Mouse (Mus musculus) frontal cortex, adult 2 months (tissue): ENCODE measurements at regions not wholly inside any gene's neighbourhood (a gene's known extent, or its start where the extent isn't known, plus 50 kb on each side); places are given as distances from the start of the nearest gene placed in this dataset.

ENCODE experiments used
- DNase-seq, 2 experiments: peaks; one replicate each; pipeline ENCODE4 v3.0.0; 2022; ENCODE audit warnings: low spot score in 1 of 2; ENCODE audit errors: extremely low spot score in 1 of 2

DNA sequence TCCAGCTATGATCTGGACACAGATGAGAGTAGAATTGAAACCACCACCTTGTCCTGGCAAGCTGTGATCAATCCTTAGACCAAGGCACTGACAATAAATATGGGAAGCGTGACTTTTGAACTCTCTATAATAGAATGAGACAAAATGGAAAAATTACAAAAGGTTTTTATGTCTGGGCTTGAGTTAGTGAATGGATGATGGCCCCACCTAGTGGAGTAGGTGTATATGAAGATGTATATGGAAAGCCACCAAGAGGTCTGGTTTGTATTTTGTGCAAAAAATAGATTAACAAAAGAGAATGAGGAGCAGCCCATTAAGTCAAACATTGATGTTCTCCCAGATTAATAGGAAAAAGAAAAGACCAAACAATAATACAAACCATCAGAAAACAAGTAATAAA is 172.5 kb downstream of the Tacr3 start:
- DNase-seq, result peak in 1 of 2 experiments; percentile 7

DNA sequence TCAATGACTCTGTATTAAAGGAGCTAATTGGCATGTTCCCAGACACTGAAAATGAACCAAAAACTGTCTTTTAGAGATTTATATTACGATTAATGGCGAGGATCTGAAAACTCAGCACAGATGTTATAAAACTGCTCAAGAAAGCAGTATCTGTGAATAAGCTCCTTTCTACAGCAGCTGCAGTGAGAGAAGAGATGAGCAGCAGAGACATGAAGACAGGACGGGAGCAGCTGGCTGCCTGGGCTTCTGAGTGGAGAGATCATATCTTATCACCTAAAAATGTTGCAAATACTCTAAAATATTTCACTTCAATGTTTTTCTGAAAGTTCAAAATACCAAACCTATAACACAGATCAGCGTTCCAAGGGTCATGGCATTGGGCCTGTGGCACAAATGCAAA is 187.0 kb downstream of the Tacr3 start:
- no peak for DNase-seq

DNA sequence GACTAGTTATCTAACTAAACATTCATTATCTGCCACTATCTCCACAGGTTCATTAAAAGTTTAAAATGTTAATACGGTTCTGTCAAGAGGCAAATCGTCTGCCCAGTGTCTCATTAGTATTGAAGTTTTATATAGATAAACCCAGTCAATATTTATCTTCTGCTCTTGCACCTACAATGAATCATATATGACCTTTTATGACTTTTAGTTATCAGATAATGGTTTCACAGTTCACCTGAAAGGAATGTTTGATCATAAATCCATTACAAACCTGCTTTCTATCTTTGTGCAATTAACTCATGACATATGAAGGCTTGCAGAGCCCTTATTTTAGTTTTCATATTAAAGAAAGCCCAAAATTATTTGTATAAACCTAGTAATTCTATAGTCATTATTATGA is 188.0 kb upstream of the Cenpe start:
- no peak for DNase-seq

DNA sequence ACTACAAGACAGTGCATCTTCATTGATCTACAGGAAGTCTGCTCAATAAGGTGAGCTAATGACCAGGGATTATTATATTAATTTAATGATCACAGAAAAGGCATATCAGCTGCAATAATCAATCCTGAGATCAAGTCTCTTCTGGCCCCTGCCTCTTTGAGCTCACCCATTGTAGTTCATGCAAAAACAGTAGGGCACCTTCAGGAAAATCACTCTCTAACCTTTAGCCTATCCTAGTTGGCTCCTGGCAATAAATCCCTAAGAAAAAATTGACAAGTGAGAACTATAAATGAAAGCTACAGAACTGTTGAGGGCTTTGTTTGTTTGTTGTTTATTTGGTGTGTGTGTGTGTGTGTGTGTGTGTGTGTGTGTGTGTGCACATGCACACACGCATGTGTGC is 187.5 kb upstream of the Cenpe start:
- no peak for DNase-seq

DNA sequence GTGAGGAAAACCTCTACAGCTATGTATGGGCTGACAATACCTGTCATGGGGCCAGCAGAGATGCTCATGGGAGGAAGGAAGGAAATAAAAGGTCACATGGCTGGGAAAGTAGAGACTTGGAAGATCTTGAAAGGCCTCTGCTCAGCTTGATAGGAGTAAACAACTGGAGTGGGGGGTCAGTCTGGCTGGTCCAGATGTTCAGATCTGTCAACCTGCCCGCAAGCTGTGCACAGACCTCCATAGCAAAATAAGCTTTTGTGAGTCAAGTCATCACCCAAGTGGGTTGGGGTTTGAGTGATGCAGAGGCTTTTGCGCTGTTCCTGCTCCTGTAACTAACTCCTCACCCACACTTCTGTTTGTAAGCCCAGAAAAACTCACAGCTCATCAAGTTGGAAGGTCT is 179.9 kb upstream of the Cenpe start:
- no peak for DNase-seq

DNA sequence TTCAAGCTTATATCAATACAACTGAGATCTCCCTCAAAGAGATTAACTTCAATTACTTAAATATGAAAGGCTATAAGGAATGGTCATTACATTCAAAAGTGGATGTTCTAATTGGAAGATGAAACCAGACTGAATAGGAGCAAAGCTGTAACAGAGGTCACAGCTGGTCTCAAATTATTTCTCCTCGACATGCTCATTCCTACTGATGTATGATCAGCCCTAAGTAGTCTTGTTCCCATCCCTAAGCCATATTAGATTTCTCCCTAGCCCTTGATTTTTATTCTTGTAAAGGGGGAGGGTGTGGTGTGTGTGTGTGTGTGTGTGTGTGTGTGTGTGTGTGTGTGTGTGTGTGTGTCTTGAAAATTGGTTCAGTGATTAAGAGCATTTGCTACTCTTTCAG is 175.0 kb upstream of the Cenpe start:
- DNase-seq, result no peak

DNA sequence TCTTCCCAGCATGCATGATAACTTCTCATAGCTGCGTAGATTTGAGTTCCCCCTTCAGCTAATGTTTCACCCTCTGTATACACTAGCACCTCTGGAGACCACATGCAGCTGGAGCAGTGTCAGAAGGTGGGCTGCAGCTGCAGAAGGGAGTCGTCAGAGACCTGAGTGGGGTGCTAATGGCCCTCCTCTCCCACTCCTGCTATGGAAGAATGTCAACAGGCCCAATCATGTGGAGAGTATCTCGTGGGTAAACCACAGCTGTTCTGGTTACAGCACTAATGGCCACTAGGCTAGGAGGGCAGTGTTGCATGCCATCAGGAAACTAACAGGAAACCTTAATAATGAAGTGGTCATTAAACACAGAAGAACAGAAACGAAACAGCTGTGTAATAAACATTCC is 170.1 kb upstream of the Cenpe start:
- DNase-seq, result no peak

DNA sequence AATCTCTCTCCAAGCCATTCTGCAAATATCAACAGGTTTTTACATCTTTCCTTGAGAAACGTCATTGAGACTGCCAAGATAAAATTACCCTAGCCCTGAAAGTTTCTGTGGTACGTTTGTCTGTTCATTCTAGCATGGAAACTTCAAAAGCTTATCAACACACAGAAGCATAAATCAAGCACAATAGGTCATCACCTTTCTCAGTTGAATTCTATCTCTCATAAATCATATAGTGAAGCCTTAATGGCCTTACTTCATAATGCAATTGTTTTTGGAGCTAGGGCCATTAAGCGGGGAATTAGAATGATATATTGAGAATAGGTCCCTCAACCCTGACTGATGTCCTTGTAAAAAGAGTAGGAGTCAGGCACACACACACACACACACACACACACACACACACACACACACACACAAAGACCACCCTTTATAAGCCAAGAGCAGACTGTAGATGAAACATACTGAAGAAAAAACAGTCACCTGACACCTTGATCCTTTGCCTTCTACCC is 166.5 kb upstream of the Cenpe start:
- DNase-seq, result no peak

DNA sequence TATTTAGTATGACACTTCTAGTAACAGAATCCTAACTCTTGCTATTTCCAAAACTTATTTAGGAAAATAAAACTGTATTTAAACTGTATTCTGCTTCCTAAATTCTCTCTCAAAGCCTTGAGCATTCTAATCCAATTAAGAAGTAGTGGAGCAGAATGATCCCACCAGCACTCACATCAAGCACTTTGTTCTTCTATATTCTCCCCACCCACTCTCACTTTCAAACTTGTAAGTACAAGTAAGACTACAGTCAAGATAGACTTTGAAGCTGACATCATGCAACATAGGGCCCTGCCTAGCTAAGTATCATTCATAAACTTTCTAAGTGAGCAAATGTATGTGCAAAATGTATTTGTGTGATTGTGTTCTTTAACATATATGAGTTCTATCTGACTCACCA is 120.8 kb upstream of the Cenpe start:
- no peak for DNase-seq

DNA sequence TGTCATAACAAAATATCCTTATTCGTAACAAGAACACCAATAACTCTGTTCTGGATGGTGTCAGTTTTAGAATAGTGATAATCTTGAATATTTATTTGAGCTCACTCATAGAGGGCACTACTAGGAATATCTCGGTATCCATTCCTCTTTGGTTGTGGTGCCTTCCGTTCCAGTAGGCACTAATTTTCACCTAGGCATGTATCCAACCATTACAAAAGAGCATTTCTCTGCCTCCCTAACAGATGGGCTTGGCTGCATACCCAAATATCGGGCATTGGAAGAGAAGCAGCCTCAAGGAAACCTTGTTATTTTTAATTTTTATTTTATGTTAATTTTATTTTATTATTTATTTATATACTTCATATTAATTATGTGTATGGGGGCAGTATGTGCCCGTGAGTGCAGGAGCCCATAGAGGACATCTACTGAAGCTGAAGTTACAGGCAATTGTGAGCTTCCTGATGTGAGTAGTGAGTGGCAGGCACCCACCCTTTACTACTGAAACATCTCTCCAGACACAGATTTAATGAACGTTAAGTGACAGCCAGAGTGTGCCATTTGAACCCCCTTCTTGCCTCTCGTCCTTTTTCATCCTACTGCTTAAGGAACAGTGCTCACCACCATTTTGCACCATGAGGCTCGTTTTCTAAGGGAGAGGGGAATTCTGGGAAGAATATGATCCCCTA is 111.3 kb upstream of the Cenpe start:
- DNase-seq, result no peak
